Mouse (Mus musculus) colon, adult 2 months (tissue): ENCODE measurements around the gene Olfr173. TPM values are rescaled to one million over a fixed set of nuclear protein-coding genes. Genes with fewer than 3 reads are reported as not detected.

ENCODE experiments used
- polyA plus RNA-seq: library from polyadenylated mRNA; depleted of rRNA; stranded (reverse); fragments of >200 nt; gene quantifications from 2 replicates; pipeline ENCODE4 v1.2.3, GENCODE M21; 2012; rRNA removed

Olfr173 gene
- not detected in 2 replicates for polyA plus RNA-seq

GRCm38 (mm10) chr16:58800168-58800567 lies at the start of gene Olfr173:
Olfr173 (minus strand) TSS chr16:58800268.

GRCm38 (mm10) chr16:58826732-58827319 lies 26.8 kb upstream of the Olfr173 start, which contains the start of gene Olfr175-ps1:
Olfr175-ps1 (minus strand) TSS chr16:58826782.

GRCm38 (mm10) chr16:58763076-58763475 lies 37.0 kb downstream of the Olfr173 start, which contains the start of gene Olfr172:
Olfr172 (minus strand) TSS chr16:58763176.

Other genes with a start within 250 kb of the Olfr173 start
- not detected in 2 replicates for gene Gm813, start 183.3 kb downstream of the Olfr173 start, polyA plus RNA-seq
- not detected in 2 replicates for gene E330017A01Rik, start 161.5 kb downstream of the Olfr173 start, polyA plus RNA-seq
- 14.6 and 15.9 TPM in 2 replicates for gene Cpox, start 130.0 kb downstream of the Olfr173 start, polyA plus RNA-seq
- gene Gpr15, start 81.2 kb downstream of the Olfr173 start, polyA plus RNA-seq, result 0.25 and 0.70 TPM in 2 replicates
- gene Cldnd1, start 72.4 kb downstream of the Olfr173 start, polyA plus RNA-seq, result 52.8 and 69.2 TPM in 2 replicates
- gene Olfr172, start 37.1 kb downstream of the Olfr173 start, polyA plus RNA-seq, result not detected in 2 replicates
- not detected in 2 replicates for gene Olfr175-ps1, start 26.5 kb upstream of the Olfr173 start, polyA plus RNA-seq
- gene Olfr177, start 74.5 kb upstream of the Olfr173 start, polyA plus RNA-seq, result not detected in 2 replicates
- gene Olfr178, start 91.8 kb upstream of the Olfr173 start, polyA plus RNA-seq, result not detected in 2 replicates
- gene Olfr181, start 128.5 kb upstream of the Olfr173 start, polyA plus RNA-seq, result not detected in 2 replicates
- not detected in 2 replicates for gene Olfr180, start 129.1 kb upstream of the Olfr173 start, polyA plus RNA-seq
- gene Olfr183, start 195.1 kb upstream of the Olfr173 start, polyA plus RNA-seq, result not detected in 2 replicates
- gene Olfr186, start 230.0 kb upstream of the Olfr173 start, polyA plus RNA-seq, result not detected in 2 replicates
- not detected in 2 replicates for gene Olfr187, start 239.5 kb upstream of the Olfr173 start, polyA plus RNA-seq